Mouse (Mus musculus) pancreas, adult 10 weeks (tissue): ENCODE data around the gene Cdc20. TPM values are rescaled to one million over a fixed set of nuclear protein-coding genes. Genes with fewer than 3 reads are reported as not detected.

Source experiments
- polyA plus RNA-seq: library from polyadenylated mRNA; stranded (reverse); fragments of 350-450 nt; fragmentation: Illumina TruSeq; extraction: RNeasy Lipid Tissue Mini Kit (QIAGEN cat#74804); gene quantifications from one replicate; pipeline ENCODE4 v1.2.3, GENCODE M21; 2015; ENCODE audit warnings: low read depth, low replicate concordance; ENCODE audit not compliant: insufficient read depth

Gene Cdc20
- 0.46 TPM for polyA plus RNA-seq

GRCm38 (mm10) chr4:118436820-118437603 lies at the start of gene Cdc20:
Cdc20 (minus strand) TSS chr4:118437352.

GRCm38 (mm10) chr4:118457345-118457975 lies 20.3 kb upstream of the Cdc20 start, which contains the start of gene Mpl:
Mpl (minus strand) TSS chr4:118457513.

GRCm38 (mm10) chr4:118427768-118428451 lies 9.2 kb downstream of the Cdc20 start, which contains the start of gene Elovl1:
Elovl1 (plus strand) TSS chr4:118428093.

GRCm38 (mm10) chr4:118409142-118409900 lies 27.8 kb downstream of the Cdc20 start, which contains the start of the genes Szt2 and Med8:
Szt2 (minus strand) TSS chr4:118409273.
Med8 (plus strand) TSS chr4:118409337.

Other genes starting within 250 kb of the Cdc20 start
- gene Ptprf, start 145.9 kb downstream of the Cdc20 start, polyA plus RNA-seq = 18.9 TPM
- 9.0 TPM for gene Szt2, start 28.1 kb downstream of the Cdc20 start, polyA plus RNA-seq
- 19.5 TPM for gene Med8, start 28.0 kb downstream of the Cdc20 start, polyA plus RNA-seq
- 25.4 TPM for gene Elovl1, start 9.3 kb downstream of the Cdc20 start, polyA plus RNA-seq
- gene Mpl, start 20.2 kb upstream of the Cdc20 start, polyA plus RNA-seq = not detected
- gene Tie1, start 52.7 kb upstream of the Cdc20 start, polyA plus RNA-seq = 24.8 TPM
- 3.4 TPM for gene 2610528J11Rik, start 89.6 kb upstream of the Cdc20 start, polyA plus RNA-seq
- gene Tmem125, start 106.7 kb upstream of the Cdc20 start, polyA plus RNA-seq = 5.4 TPM
- gene Cfap57, start 183.4 kb upstream of the Cdc20 start, polyA plus RNA-seq = not detected
- gene Ebna1bp2, start 183.4 kb upstream of the Cdc20 start, polyA plus RNA-seq = 8.0 TPM
- not detected for gene Olfr62, start 221.6 kb upstream of the Cdc20 start, polyA plus RNA-seq